Mouse (Mus musculus): ENCODE data around the gene Vamp4. TPM values are rescaled to one million over a fixed set of nuclear protein-coding genes. Genes with fewer than 3 reads are reported as not detected.

Gene Vamp4
- polyA plus RNA-seq, 2 experiments from 2014 or later = 91.3 to 111 TPM

Other genes with a start within 250 kb of the Vamp4 start
- gene Dnm3, start 92.5 kb upstream of the Vamp4 start, polyA plus RNA-seq (2017; shearing (Covaris generic)) = under 1 TPM; 0.41 to 0.55 TPM
- gene Mettl13, start 22.0 kb upstream of the Vamp4 start, polyA plus RNA-seq (2017; shearing (Covaris generic)) = 10 to 100 TPM in 1 of 2 experiments, 1 to 10 TPM in 1; 5.9 to 16.8 TPM
- gene Myoc, start 68.6 kb downstream of the Vamp4 start, polyA plus RNA-seq (2017; shearing (Covaris generic)) = not detected
- not detected for gene Myocos, start 87.7 kb downstream of the Vamp4 start, polyA plus RNA-seq (2017; shearing (Covaris generic))
- 100 to 1,000 TPM; 259 to 407 TPM for gene Prrc2c, start 170.0 kb downstream of the Vamp4 start, polyA plus RNA-seq (2017; shearing (Covaris generic))
- gene Fmo4, start 243.5 kb downstream of the Vamp4 start, polyA plus RNA-seq (2017; shearing (Covaris generic)) = not detected

Measured in CD4-positive, CD25-positive, alpha-beta regulatory T cell, adult 4 months (primary cell).